Mouse (Mus musculus) gastrocnemius, postnatal 14 days (tissue): ENCODE results near the gene Coro2b. TPM values are rescaled to one million over a fixed set of nuclear protein-coding genes. Genes with fewer than 3 reads are reported as not detected.

Experiments
- DNase-seq: peaks from one replicate; pipeline ENCODE4 v3.0.0; 2021; ENCODE audit warnings: mixed read lengths
- intact Hi-C: fragments of 180-260 bp; cut with DNase I; formaldehyde crosslinking; loops from one replicate; pipeline ENCODE4 v1.15.1; 2025; ENCODE audit warnings: low total_unique reads
- long read RNA-seq, 2 experiments: library from polyadenylated mRNA; stranded (forward); transcript quantifications; one replicate each; pipeline ENCODE4 v2.0.0; 2021
- total RNA-seq, 2 experiments: library from RNA; stranded (reverse); gene quantifications; 2 replicates each; pipeline ENCODE4 v1.2.3; 2021

The Coro2b gene
- total RNA-seq, result 10 to 100 TPM in 1 of 2 experiments, 1 to 10 TPM in 1; 8.2 to 11.4 TPM
- long read RNA-seq, experiment 1, partial matches to known transcripts, result 0 of 4 reads
- long read RNA-seq, experiment 1, other reads (novel, unspliced or antisense), result 3 of 4 reads
- long read RNA-seq, experiment 2, result 0 reads

GRCm38 (mm10) chr9:62536655-62537631, at the start of gene Coro2b:
Coro2b (minus strand) TSS chr9:62537044.
- intact Hi-C loops, result no loop called here
- peak; percentile 74 for DNase-seq

DNA sequence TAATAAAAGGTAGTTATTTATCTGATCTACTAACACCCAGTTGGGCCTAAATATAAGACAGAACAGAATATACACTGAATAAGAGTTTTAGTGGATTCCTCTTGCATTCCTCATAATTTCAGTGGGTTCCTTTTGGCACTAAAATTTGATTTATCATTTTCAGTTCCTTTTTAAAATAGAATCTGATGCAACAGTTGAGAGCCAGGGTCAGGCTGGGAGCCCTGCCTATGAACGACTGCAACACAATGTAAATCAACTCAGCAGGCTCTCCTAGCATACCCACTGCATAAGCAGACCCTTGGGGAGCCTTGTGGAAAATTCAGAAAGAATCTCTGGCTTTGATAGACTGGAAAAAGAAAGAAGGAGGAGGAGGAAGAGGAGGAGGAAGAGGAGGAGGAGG, 40.7 kb upstream of the Coro2b start:
- intact Hi-C loops, result no loop called here

DNA sequence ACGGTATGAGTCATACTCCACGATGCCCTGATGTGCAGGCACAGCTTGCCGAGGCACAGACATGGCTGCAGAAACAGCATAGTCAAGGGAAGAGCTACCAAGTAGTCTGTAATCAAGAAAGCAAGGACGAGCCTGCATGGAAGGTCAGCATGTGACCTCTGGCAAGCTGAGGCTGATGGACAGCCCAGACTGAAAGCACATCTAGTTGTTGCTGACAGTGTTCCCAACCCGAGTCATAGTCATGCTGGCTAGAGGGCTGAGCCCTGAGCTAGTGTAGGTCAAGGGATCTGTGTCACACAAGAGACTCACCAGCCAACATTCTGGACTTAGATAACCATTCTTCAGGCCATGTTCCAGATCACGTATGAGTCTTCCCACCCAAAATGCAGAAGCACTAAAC, 32.3 kb upstream of the Coro2b start:
- intact Hi-C loops, result no loop called here
- peak; percentile 56 for DNase-seq

More for the DNA sequence above, 40.7 kb upstream of the Coro2b start:
- no peak for DNase-seq

GRCm38 (mm10) chr9:62567818-62568217, 31.0 kb upstream of the Coro2b start:
- no peak for DNase-seq
- intact Hi-C loops, result no loop called here

GRCm38 (mm10) chr9:62562236-62562635, 25.4 kb upstream of the Coro2b start:
- intact Hi-C loops, result no loop called here
- no peak for DNase-seq

- intact Hi-C loops, result no loop called here
- DNase-seq, result no peak
These were observed 23.6 kb upstream of the Coro2b start for GRCm38 (mm10) chr9:62560432-62560831.

GRCm38 (mm10) chr9:62560006-62560405, 23.2 kb upstream of the Coro2b start:
- DNase-seq, result peak; percentile 87
- intact Hi-C loops, result no loop called here

DNA sequence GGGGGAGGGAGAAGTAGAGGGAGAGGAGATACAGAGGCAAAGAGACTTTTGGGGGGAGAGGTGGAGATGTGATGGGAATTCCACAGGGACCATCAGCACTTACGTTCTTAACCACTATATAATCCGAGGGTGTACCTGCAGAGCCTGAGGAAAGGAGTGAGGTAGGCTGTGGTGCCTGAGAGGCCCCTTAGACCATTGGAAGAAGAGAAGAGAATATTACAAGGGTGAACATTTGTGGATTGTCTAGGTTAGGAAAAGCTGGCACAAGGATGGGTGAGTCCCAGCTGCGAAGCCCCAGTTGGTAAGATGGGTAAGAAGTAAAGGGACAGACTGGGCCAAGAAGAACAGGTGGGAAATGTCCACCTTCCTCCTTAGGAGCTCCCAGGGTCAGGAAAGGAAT, 22.6 kb upstream of the Coro2b start:
- no peak for DNase-seq
- intact Hi-C loops, result no loop called here

- intact Hi-C loops, result no loop called here
- DNase-seq, result no peak
These were observed 21.2 kb upstream of the Coro2b start for GRCm38 (mm10) chr9:62558058-62558457.

DNA sequence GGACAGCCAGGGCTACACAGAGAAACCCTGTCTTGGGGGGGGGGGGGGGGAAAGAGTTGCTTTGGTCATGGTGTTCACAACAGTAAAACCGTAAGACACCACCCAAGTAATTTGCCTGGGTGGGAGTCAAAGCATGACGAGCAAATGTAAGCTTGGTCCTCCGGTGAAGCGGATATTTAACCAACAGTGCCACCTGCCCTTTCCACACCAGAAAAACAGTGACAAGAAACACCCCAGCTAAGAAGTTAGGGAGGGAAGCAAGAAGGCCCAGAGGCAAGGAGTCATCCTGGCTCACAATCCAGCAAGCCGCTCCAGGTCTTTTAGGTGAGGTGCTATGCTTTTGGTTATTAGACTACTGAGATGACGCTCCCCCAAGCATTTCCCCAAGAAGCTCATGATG, 19.9 kb upstream of the Coro2b start:
- no peak for DNase-seq
- intact Hi-C loops, result no loop called here

DNA sequence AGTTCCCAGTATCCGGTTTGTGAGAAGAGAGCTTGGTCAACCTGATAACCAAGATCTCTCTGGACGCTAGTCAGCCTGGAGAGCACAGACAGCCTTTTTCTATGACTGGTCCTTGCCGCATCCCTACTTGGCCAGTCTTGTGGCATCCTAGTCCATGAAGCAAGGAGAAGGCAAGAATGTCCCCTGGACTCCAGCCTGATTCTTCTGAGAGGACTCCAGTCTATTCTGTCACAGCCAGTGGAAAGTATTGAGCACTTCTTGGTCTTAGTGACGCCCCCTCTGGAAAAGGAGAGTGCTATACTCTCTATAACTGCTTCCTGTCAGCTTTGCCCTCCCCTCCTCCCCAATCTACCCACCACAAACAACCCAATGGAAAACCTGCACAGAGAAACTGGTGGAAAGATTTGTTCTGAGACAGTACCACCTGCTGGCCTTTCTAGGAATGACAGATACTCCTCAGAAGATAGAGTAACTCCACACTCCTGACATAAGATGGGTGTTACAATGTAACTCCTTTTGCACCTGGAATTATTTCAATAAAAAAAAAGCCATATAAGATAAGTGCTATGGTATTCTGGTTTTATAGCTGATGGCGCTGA, 18.5 kb upstream of the Coro2b start:
- no peak for DNase-seq
- intact Hi-C loops, result no loop called here

DNA sequence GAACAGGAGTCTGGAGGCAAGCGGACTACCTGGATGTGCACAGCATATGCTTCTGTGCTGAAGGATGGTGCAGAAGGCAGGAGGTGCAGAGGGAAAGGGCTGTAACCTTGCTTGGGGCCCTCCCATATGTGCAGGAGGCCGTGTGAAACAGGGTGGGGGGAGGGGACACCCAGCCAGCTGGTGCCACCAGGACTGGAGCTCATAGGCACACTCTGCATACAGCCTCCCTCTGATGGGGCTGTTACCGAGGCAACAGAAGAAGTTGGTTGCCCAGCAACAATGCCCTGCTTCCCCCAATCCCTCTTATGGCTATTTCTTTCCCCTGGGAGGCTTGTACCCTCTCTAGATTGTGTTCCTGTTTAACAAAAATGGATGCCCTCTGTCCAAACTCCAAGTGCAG, 17.8 kb upstream of the Coro2b start:
- intact Hi-C loops, result no loop called here

DNA sequence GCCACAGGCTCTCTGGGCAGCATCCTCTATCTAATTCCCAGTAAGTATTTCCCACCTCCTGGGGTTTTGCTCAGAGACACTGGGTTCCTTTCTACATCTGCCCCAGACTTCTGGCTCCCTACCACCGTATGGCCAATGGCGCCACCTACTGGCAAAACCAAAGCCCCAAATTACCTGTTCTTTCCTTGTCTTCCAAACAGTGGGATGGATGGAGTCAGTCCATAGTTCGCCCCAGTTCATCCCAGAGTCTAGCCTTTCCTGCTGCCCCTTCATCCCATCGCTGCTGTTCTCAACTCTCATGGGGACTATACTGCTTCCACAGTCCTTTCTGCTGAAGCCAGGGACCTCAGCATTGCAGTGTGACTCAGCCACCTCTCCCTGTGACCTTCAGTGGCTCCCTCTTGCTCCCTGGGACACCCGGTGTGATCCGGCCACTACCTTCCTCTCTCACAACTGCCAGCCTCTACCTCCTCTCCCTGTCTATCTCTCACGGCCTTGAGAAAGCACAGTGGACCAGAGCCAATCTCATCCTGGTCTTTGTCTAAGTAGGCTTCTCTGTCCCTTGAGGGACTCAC, 16.6 kb upstream of the Coro2b start:
- intact Hi-C loops, result loop anchor here (2.0 kb wide), 1 partner anchor 269 kb away; no protein-coding TSS in a partner anchor
- DNase-seq, result peak; percentile 67

More for the DNA sequence above, 17.8 kb upstream of the Coro2b start:
- DNase-seq, result no peak

GRCm38 (mm10) chr9:62551531-62551930, 14.7 kb upstream of the Coro2b start:
- DNase-seq, result no peak
- intact Hi-C loops, result loop anchor here (2.0 kb wide), 1 partner anchor 81 kb away; no protein-coding TSS in a partner anchor

GRCm38 (mm10) chr9:62550661-62551093, 13.8 kb upstream of the Coro2b start:
- DNase-seq, result peak; percentile 49
- intact Hi-C loops, result loop anchor here (2.0 kb wide), 1 partner anchor 80 kb away; no protein-coding TSS in a partner anchor

DNA sequence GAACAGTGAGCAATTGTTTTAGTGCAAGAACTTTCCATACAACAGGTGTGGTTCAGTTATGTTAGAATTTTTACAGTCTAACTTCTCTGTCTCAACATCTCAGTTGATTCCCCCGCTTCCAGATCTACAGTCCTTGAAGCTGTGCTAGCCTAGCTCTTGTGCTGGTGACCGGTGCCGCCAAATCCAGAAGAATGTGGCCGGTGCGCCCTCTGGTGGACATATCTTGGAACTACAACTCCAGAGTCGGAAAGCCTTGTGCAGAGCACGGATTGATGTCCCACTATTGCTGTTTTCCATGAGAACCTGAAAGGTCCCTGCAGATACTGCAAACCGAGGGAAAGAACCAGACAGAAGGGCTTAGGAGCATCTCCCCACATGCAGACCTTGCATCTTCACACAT, 13.0 kb upstream of the Coro2b start:
- intact Hi-C loops, result loop anchor here (2.0 kb wide), 1 partner anchor 79 kb away; no protein-coding TSS in a partner anchor
- peak; percentile 84 for DNase-seq

GRCm38 (mm10) chr9:62547476-62547875, 10.6 kb upstream of the Coro2b start:
- no peak for DNase-seq
- intact Hi-C loops, result no loop called here

DNA sequence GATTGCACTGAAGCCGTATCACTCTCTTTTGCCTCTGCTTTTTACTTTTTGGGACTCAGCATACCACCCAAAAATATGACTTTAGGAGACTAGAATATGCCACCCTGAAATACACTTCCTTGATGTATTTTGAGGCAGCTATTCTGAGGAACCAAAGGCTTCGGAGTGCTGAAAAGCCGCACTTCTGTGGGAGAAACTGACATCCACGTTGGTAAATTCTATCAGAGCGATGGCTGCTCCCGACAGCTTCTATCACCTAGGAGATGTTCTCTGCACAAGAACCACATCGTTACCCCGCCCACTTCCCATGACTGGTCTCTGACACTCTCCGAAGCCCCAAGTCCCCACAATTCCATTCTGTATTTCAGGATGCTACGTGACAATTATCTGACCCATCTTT, 8.0 kb upstream of the Coro2b start:
- intact Hi-C loops, result no loop called here
- no peak for DNase-seq

- no peak for DNase-seq
- intact Hi-C loops, result no loop called here
These were observed 7.0 kb upstream of the Coro2b start for GRCm38 (mm10) chr9:62543878-62544277.

- intact Hi-C loops, result no loop called here
- no peak for DNase-seq
These were observed 4.8 kb upstream of the Coro2b start for GRCm38 (mm10) chr9:62541606-62542005.
